Mouse (Mus musculus): ENCODE data around the gene Mbnl1.
A peak's percentile ranks its signal among the peaks of the same experiment; 100 is the strongest.

Gene Mbnl1

GRCm38 (mm10) chr3:60489509-60489908 lies 16.9 kb downstream of the Mbnl1 start:
- DNase-seq (ENCODE audit: low read depth, low spot score): no peak

GRCm38 (mm10) chr3:60494774-60495535 lies 22.3 kb downstream of the Mbnl1 start:
- DNase-seq (ENCODE audit: low read depth, low spot score): peak; percentile 68

GRCm38 (mm10) chr3:60496197-60496596 lies 23.6 kb downstream of the Mbnl1 start:
- peak; percentile 74 for DNase-seq (ENCODE audit: low read depth, low spot score)

- DNase-seq (ENCODE audit: low read depth, low spot score): no peak
These were observed 25.5 kb downstream of the Mbnl1 start for GRCm38 (mm10) chr3:60498151-60498550.

GRCm38 (mm10) chr3:60498646-60499045 lies 26.0 kb downstream of the Mbnl1 start:
- DNase-seq (ENCODE audit: low read depth, low spot score): no peak

GRCm38 (mm10) chr3:60499157-60499578 lies 26.5 kb downstream of the Mbnl1 start:
- peak; percentile 47 for DNase-seq (ENCODE audit: low read depth, low spot score)

- DNase-seq (ENCODE audit: low read depth, low spot score): no peak
These were observed 27.3 kb downstream of the Mbnl1 start for GRCm38 (mm10) chr3:60499718-60500450.

GRCm38 (mm10) chr3:60500571-60501527 lies 28.2 kb downstream of the Mbnl1 start:
- DNase-seq (ENCODE audit: low read depth, low spot score): peak; percentile 89

- peak; percentile 82 for DNase-seq (ENCODE audit: low read depth, low spot score)
These were observed 29.0 kb downstream of the Mbnl1 start for GRCm38 (mm10) chr3:60501561-60502151.

GRCm38 (mm10) chr3:60502155-60502987 lies 29.7 kb downstream of the Mbnl1 start:
- DNase-seq (ENCODE audit: low read depth, low spot score): peak; percentile 48

- DNase-seq (ENCODE audit: low read depth, low spot score): no peak
These were observed 30.6 kb downstream of the Mbnl1 start for GRCm38 (mm10) chr3:60503196-60503595.

- no peak for DNase-seq (ENCODE audit: low read depth, low spot score)
These were observed 32.3 kb downstream of the Mbnl1 start for GRCm38 (mm10) chr3:60504775-60505430.

GRCm38 (mm10) chr3:60506821-60507220 lies 34.2 kb downstream of the Mbnl1 start:
- DNase-seq (ENCODE audit: low read depth, low spot score): no peak

- no peak for DNase-seq (ENCODE audit: low read depth, low spot score)
These were observed 34.9 kb downstream of the Mbnl1 start for GRCm38 (mm10) chr3:60507496-60507895.

GRCm38 (mm10) chr3:60507979-60508378 lies 35.3 kb downstream of the Mbnl1 start:
- DNase-seq (ENCODE audit: low read depth, low spot score): no peak

GRCm38 (mm10) chr3:60511197-60511596 lies 38.6 kb downstream of the Mbnl1 start:
- no peak for DNase-seq (ENCODE audit: low read depth, low spot score)

- DNase-seq (ENCODE audit: low read depth, low spot score): peak; percentile 46
These were observed 40.7 kb downstream of the Mbnl1 start for GRCm38 (mm10) chr3:60513337-60513736.

- peak; percentile 19 for DNase-seq (ENCODE audit: low read depth, low spot score)
These were observed 41.1 kb downstream of the Mbnl1 start for GRCm38 (mm10) chr3:60513746-60514145.

GRCm38 (mm10) chr3:60515430-60515829 lies 42.8 kb downstream of the Mbnl1 start:
- no peak for DNase-seq (ENCODE audit: low read depth, low spot score)

All from CD4-positive, CD25-positive, alpha-beta regulatory T cell, adult 2 months (primary cell).